In the genomic region with DNA sequence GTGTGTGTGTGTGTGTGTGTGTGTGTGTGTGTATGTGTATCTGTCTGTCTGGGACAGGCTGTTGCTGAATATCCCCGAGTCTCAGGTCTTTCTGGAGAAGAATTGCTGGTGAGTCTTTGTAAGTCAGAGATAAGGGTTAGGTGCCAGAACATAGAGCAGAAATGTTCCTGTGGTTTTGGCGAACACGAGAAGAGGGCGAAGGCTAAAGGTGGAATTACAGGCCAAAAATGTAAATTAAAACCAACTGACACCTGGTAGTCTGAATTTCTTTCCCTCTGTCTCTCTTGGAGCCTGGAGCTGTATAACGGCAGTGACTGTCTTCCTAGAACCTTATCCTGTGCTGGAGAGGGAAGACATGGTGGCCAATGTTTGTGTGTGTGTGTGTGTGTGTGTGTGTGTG, we compare ENCODE assay signal across 23 mouse cellular contexts.
A peak's percentile ranks its signal among the peaks of the same experiment; 100 is the strongest.
DNase-seq lines count a peak whose midpoint lies in the region; ATAC-seq and TF ChIP-seq lines count a peak whose summit lies in the region.
"Had no signal": no experiment of that assay in that cellular context is flagged by ENCODE, and none has a peak within 500 bp of the region (broad histone marks: within the 10 kb centered on the region; RNA-seq: fewer than 3 reads in every experiment).

No protein-coding gene starts in this region.

- no peak for TF ChIP-seq CTCF in liver, postnatal 0 days (IDR thresholded peaks at IDR 0.05; ENCODE audit: low read depth)
- no peak for TF ChIP-seq CTCF in heart, adult 2 months (IDR thresholded peaks at IDR 0.05)

- DNase-seq in limb, embryonic 11.5 days (ENCODE audit: low spot score): peak; percentile 7
- DNase-seq in limb, embryonic 10.5 days (ENCODE audit: low spot score): no peak
- DNase-seq in NIH3T3 (ENCODE audit: low read depth): peak; percentile 66
- no peak for DNase-seq in limb, embryonic 14.5 days (ENCODE audit: low spot score)
- no peak for DNase-seq in liver, postnatal 0 days
- DNase-seq in heart, adult 2 months: no peak
- DNase-seq: adrenal gland, postnatal 10 days; B cell, adult 2 months; cerebellum, adult 11 months; cerebellum, adult 8-10 months; cerebellum, postnatal 14 days; forebrain, postnatal 0 days; gastrocnemius, adult 2 months; gastrocnemius, postnatal 36 days; heart, adult 11 months had no signal

- H3K27me3 ChIP-seq in limb, embryonic 11.5 days (ENCODE audit: control insufficient read depth, insufficient read depth, low read length): no peaks in the 10 kb centered on the region
- no peaks in the 10 kb centered on the region for H3K27me3 ChIP-seq in limb, embryonic 10.5 days (ENCODE audit: low read depth, poor library complexity, severe bottlenecking)
- H3K27me3 ChIP-seq in limb, embryonic 14.5 days (ENCODE audit: control insufficient read depth, insufficient read depth, low read length): no peaks in the 10 kb centered on the region
- H3K27me3 ChIP-seq in liver, postnatal 0 days (ENCODE audit: insufficient read depth, low read length): no peaks in the 10 kb centered on the region
- no peaks in the 10 kb centered on the region for H3K27me3 ChIP-seq in forebrain, embryonic 13.5 days
- H3K27me3 ChIP-seq in heart, adult 2 months (ENCODE audit: control insufficient read depth, insufficient read depth, low read length): no peaks in the 10 kb centered on the region
- H3K27me3 ChIP-seq: embryonic facial prominence, embryonic 12.5 days; heart, embryonic 15.5 days had no signal

- TF ChIP-seq EP300 in liver, postnatal 0 days (IDR thresholded peaks at IDR 0.05; ENCODE audit: low read depth): no peak
- no peak for TF ChIP-seq EP300 in heart, adult 2 months (IDR thresholded peaks at IDR 0.05; ENCODE audit: insufficient read depth, low read depth, low read length)

- whole genome bisulfite sequencing in limb, embryonic 11.5 days: 55% methylated on average over 5 of the region's 5 CpGs
- 49% methylated on average over 5 of the region's 5 CpGs for WGBS in limb, embryonic 10.5 days
- 47% methylated on average over 5 of the region's 5 CpGs for WGBS in limb, embryonic 14.5 days
- 41% methylated on average over 5 of the region's 5 CpGs for WGBS in liver, postnatal 0 days (ENCODE audit: insufficient replicate concordance)
- WGBS in forebrain, embryonic 13.5 days: 89% methylated on average over 5 of the region's 5 CpGs
- whole genome bisulfite sequencing in heart, adult 2 months: 82% methylated on average over 5 of the region's 5 CpGs

- H3K9ac ChIP-seq in limb, embryonic 11.5 days (ENCODE audit: low read length): no peak overlapping the region
- no peak overlapping the region for H3K9ac ChIP-seq in limb, embryonic 14.5 days (ENCODE audit: low read depth, low read length, severe bottlenecking)
- no peak overlapping the region for H3K9ac ChIP-seq in liver, postnatal 0 days (replicated peaks)
- H3K9ac ChIP-seq in forebrain, embryonic 13.5 days: no peak overlapping the region
- H3K9ac ChIP-seq in heart, adult 2 months (ENCODE audit: low read depth, low read length): no peak overlapping the region
- H3K9ac ChIP-seq: embryonic facial prominence, embryonic 12.5 days; forebrain, postnatal 0 days; heart, embryonic 15.5 days; hindbrain, embryonic 14.5 days had no signal

- no peak overlapping the region for H3K4me2 ChIP-seq in limb, embryonic 11.5 days (ENCODE audit: low read depth, severe bottlenecking)
- no peak overlapping the region for H3K4me2 ChIP-seq in limb, embryonic 14.5 days (replicated peaks; ENCODE audit: low read depth, low read length, severe bottlenecking)
- H3K4me2 ChIP-seq in liver, postnatal 0 days (ENCODE audit: low read depth, low read length): no peak overlapping the region
- no peak overlapping the region for H3K4me2 ChIP-seq in forebrain, embryonic 13.5 days
- H3K4me2 ChIP-seq: embryonic facial prominence, embryonic 12.5 days; heart, embryonic 11.5 days; heart, embryonic 15.5 days; hindbrain, embryonic 14.5 days had no signal

- H3K79me2 ChIP-seq in heart, adult 2 months (replicated peaks; ENCODE audit: control insufficient read depth, insufficient read depth, low read length): no peaks in the 10 kb centered on the region

- H3K27ac ChIP-seq in limb, embryonic 11.5 days (replicated peaks; ENCODE audit: low read depth, low read length): no peak overlapping the region
- H3K27ac ChIP-seq in limb, embryonic 10.5 days: no peak overlapping the region
- H3K27ac ChIP-seq in limb, embryonic 14.5 days (replicated peaks; ENCODE audit: low read depth, low read length): 0 out of 2 replicates have a peak overlapping the region, but pooled peaks have one; percentile 38
- peak overlapping the region; percentile 87 for H3K27ac ChIP-seq in liver, postnatal 0 days (ENCODE audit: low read depth)
- H3K27ac ChIP-seq in forebrain, embryonic 13.5 days: no peak overlapping the region
- H3K27ac ChIP-seq in heart, adult 2 months: no peak overlapping the region
- H3K27ac ChIP-seq: gastrocnemius, adult 2 months; heart, embryonic 15.5 days; hindbrain, embryonic 10.5 days; hindbrain, embryonic 14.5 days had no signal

- H3K4me3 ChIP-seq in limb, embryonic 11.5 days (ENCODE audit: low read depth, low read length): no peak overlapping the region
- H3K4me3 ChIP-seq in limb, embryonic 10.5 days: no peak overlapping the region
- H3K4me3 ChIP-seq in limb, embryonic 14.5 days (replicated peaks; ENCODE audit: low read length): no peak overlapping the region
- no peak overlapping the region for H3K4me3 ChIP-seq in liver, postnatal 0 days (ENCODE audit: low read depth, low read length)
- no peak overlapping the region for H3K4me3 ChIP-seq in forebrain, embryonic 13.5 days
- no peak overlapping the region for H3K4me3 ChIP-seq in heart, adult 2 months
- H3K4me3 ChIP-seq: embryonic facial prominence, embryonic 12.5 days; gastrocnemius, adult 2 months; heart, embryonic 15.5 days; hindbrain, embryonic 10.5 days had no signal

- no peak for TF ChIP-seq POLR2A in limb, embryonic 14.5 days (IDR thresholded peaks at IDR 0.05; ENCODE audit: borderline replicate concordance, extremely low read depth, insufficient read depth, insufficient read length)
- TF ChIP-seq POLR2A in heart, adult 2 months (IDR thresholded peaks at IDR 0.05; ENCODE audit: insufficient read depth, low read depth, low read length): no peak

- no peak for ATAC-seq in limb, embryonic 11.5 days (ENCODE audit: insufficient number of reproducible peaks, low FRiP score, low TSS enrichment, low read depth)
- no peak for ATAC-seq in limb, embryonic 14.5 days (ENCODE audit: low FRiP score, low read depth)
- no peak for ATAC-seq in liver, postnatal 0 days
- no peak for ATAC-seq in forebrain, embryonic 13.5 days
- ATAC-seq: CD4-positive, CD25-positive, alpha-beta regulatory T cell, adult 4 months; forebrain, postnatal 0 days had no signal

- no peaks in the 10 kb centered on the region for H3K9me3 ChIP-seq in limb, embryonic 11.5 days (ENCODE audit: control insufficient read depth, low read length)
- H3K9me3 ChIP-seq in limb, embryonic 10.5 days (replicated peaks): no peaks in the 10 kb centered on the region
- no peaks in the 10 kb centered on the region for H3K9me3 ChIP-seq in limb, embryonic 14.5 days (ENCODE audit: control insufficient read depth, low read length)
- no peaks in the 10 kb centered on the region for H3K9me3 ChIP-seq in liver, postnatal 0 days (ENCODE audit: low read length)
- no peaks in the 10 kb centered on the region for H3K9me3 ChIP-seq in forebrain, embryonic 13.5 days (replicated peaks)
- H3K9me3 ChIP-seq: embryonic facial prominence, embryonic 12.5 days; G1E; heart, embryonic 15.5 days; hindbrain, embryonic 10.5 days had no signal

- no peaks in the 10 kb centered on the region for H3K36me3 ChIP-seq in limb, embryonic 11.5 days (ENCODE audit: control insufficient read depth, insufficient read depth, low read length)
- no peaks in the 10 kb centered on the region for H3K36me3 ChIP-seq in limb, embryonic 10.5 days
- H3K36me3 ChIP-seq in limb, embryonic 14.5 days (ENCODE audit: control insufficient read depth, insufficient read depth, low read length): no peaks in the 10 kb centered on the region
- no peaks in the 10 kb centered on the region for H3K36me3 ChIP-seq in liver, postnatal 0 days (replicated peaks; ENCODE audit: insufficient read depth, low read length)
- H3K36me3 ChIP-seq in forebrain, embryonic 13.5 days (ENCODE audit: poor library complexity, severe bottlenecking): no peaks in the 10 kb centered on the region
- H3K36me3 ChIP-seq in heart, adult 2 months (ENCODE audit: control insufficient read depth, insufficient read depth, low read length): no peaks in the 10 kb centered on the region
- H3K36me3 ChIP-seq: embryonic facial prominence, embryonic 12.5 days; G1E; heart, embryonic 15.5 days; hindbrain, embryonic 10.5 days had no signal

- intact Hi-C loops in heart, adult 2 months (cut with DNase I): no loop called here

- H3K4me1 ChIP-seq in limb, embryonic 11.5 days (ENCODE audit: control insufficient read depth, insufficient read depth, low read length): peaks cover 3% of the 10 kb centered on the region
- peaks cover 19% of the 10 kb centered on the region for H3K4me1 ChIP-seq in limb, embryonic 10.5 days
- peaks cover 40% of the 10 kb centered on the region for H3K4me1 ChIP-seq in limb, embryonic 14.5 days (ENCODE audit: control insufficient read depth, insufficient read depth, low read length)
- peaks cover 21% of the 10 kb centered on the region for H3K4me1 ChIP-seq in liver, postnatal 0 days (ENCODE audit: insufficient read depth)
- H3K4me1 ChIP-seq in forebrain, embryonic 13.5 days: peaks cover 21% of the 10 kb centered on the region
- peaks cover 4% of the 10 kb centered on the region; the same call in 1 of the 2 replicates for H3K4me1 ChIP-seq in heart, adult 2 months (ENCODE audit: control insufficient read depth, insufficient read depth, low read length)

Comparison
In these comparisons a context has a peak if more than half of its experiments do, and no peak if none do; other contexts are left out.
1. DNase-seq: peak in limb, embryonic 11.5 days (single experiment) and NIH3T3 (single experiment); none in limb, embryonic 10.5 days (single experiment), limb, embryonic 14.5 days (single experiment), liver, postnatal 0 days (single experiment) and heart, adult 2 months (0 of 2).
2. H3K27ac ChIP-seq: peak in limb, embryonic 14.5 days (single experiment) and liver, postnatal 0 days (single experiment); none in limb, embryonic 11.5 days (single experiment), limb, embryonic 10.5 days (single experiment), forebrain, embryonic 13.5 days (single experiment) and heart, adult 2 months (single experiment).